Mouse (Mus musculus): ENCODE measurements around the gene Olfr557. TPM values are rescaled to one million over a fixed set of nuclear protein-coding genes. Genes with fewer than 3 reads are reported as not detected.

Gene Olfr557
- under 1 TPM in 1 of 2 experiments, not detected in 1; 0.25 TPM for total RNA-seq (2021)

DNA sequence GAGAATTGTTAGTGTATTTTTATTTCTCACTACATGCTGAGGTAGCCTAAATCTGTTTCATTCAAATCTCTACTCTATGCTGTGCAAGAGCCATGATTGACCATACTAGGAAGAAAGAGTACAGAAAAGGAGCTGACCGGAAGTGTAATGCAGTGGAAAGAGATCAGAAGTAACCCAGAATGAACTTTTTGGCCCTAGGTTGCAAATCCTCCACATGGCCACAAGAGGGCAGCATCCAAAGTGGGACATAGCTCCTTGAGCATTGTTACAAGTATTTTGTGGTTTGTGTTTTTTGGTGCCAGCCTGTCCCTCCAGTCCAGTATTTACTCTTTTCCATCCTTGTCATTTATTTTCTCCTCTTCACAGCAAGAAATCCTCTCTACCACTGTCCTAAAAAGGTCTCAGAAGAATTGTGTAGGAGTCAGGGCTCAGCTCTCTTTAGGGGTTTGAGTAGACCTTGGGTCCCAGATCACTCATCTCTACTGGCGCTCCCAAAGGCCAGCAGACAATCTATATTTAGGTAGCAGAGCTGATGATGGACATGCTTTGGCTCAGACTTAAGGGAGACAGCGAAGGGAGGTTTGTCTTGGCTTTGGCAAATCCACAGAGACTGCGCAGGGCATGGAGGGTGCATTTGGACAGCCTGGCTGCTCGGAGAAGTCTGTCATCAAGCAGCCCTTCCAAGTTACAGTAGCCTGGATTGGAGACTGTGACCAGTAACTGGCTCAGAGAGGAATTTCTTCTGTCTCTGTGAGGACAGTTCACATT is at the start of gene Olfr557:
Gene Olfr557, plus strand, starts transcription at position 553 of the 768 bp plus-strand sequence.
- no peak for DNase-seq (ENCODE audit: low spot score in 2 of 2)
- intact Hi-C loops (cut with DNase I), result loop anchor here (2.0 to 10.0 kb wide), 2 partner anchors 181 to 223 kb away; no protein-coding TSS in a partner anchor

DNA sequence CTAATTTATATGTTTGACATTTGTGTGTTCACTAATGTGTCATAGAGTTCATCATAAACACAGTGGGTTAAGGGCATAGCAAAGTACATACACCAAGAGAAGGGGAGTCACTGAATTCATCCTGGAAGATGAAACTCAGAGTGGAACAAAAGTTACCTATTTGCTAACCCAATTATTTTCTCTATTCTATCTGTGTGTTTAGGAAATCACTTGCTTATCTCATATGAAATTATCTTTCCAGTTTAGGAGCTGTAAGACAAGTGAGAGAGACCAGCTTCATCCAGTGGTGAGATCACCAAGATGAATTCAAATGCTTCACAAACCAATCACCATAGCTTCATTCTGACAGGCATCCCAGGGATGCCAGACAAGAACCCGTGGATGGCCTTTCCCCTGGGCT is 37.2 kb upstream of the Olfr557 start, which contains the start of gene Olfr555:
Gene Olfr555, plus strand, starts transcription at position 301 of the 400 bp plus-strand sequence.
- intact Hi-C loops (cut with DNase I), result no loop called here
- no peak for DNase-seq (ENCODE audit: low spot score in 2 of 2)

DNA sequence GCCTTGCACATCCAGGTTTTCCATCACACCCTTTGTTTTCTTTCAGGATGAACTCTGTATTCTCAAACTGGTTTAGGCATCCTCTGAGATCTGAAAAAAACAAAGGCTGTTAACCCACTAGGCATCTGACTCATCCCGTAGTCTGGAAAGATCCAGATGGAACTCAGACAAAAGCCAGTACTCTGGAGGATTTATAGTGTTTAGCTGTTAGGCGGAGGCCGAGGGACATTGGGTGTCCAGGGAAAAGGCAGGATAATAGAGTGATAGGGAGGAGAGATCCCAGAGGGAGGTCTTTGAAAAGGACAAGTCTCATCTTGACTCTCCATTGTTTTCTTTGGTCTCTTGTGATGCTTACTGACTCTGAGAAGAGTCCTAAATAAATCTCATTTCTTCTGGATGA is 31.1 kb upstream of the Olfr557 start, which contains the start of gene Olfr556:
Gene Olfr556, plus strand, starts transcription at position 301 of the 400 bp plus-strand sequence.
- DNase-seq (ENCODE audit: low spot score in 2 of 2), result no peak
- intact Hi-C loops (cut with DNase I), result loop anchor here (10.0 kb wide), 1 partner anchor 250 kb away; the partner anchor contains the start of gene Olfr571

DNA sequence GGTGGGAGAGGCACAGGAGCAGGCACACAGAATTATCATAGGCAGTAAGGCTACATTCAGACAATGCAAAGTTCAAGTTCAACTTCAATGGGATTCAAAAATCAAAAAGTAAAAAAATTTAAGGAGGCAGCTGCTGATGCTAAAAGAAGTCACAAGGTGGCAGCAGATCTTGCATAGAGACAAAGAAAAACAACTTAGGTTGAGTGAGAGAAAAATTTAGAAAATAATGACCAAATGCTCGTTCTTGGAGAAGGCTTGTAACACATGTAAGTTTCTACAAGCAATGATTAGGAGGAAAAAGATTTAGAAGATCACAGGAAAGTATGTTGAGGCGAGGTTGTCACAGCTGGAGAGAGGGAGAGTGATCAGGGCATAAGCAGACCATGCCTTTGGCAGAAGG is 30.3 kb upstream of the Olfr557 start:
- DNase-seq (ENCODE audit: low spot score in 2 of 2), result no peak
- intact Hi-C loops (cut with DNase I), result loop anchor here (5.0 to 10.0 kb wide), 2 partner anchors 249 to 1207 kb away; partner anchors contain the start of gene Olfr571

DNA sequence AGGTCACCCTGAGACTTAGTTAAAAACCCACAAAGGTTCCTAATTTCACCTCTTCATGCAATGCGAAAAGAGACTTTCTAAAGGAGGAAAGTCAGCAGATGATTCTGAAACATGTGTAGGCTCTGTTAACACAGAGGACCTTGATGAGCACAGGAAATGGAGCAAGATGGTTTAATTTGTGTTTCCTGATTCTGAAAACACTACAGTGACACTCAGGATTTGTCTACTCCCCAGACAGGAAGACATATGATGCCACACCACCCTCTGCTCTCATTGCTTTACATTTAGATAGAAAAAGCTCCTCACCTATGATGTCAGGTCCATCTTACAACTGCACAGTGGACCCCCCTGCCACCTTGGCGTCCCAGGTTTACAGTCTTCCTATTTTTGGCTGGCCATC is 19.5 kb upstream of the Olfr557 start:
- intact Hi-C loops (cut with DNase I), result no loop called here
- no peak for DNase-seq (ENCODE audit: low spot score in 2 of 2)

DNA sequence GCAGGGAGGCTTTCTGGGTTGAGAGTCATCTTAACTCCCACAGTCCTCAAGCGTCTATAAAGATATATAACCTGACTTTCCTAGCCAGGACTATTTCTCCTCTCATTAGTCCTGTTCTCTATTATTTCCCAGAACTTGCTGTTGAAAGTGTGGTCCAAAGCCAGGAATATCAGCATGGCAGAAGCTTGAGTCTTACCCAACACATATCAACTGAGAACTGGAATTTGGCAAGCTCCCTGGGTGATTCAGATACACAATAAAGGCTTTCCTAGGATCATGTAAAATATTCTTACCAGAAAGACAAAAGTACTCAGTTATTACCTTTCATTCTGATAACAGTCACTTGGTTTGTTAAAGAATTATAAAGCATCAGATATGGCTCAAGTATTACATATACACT is 13.8 kb upstream of the Olfr557 start:
- DNase-seq (ENCODE audit: low spot score in 2 of 2), result no peak
- intact Hi-C loops (cut with DNase I), result no loop called here

DNA sequence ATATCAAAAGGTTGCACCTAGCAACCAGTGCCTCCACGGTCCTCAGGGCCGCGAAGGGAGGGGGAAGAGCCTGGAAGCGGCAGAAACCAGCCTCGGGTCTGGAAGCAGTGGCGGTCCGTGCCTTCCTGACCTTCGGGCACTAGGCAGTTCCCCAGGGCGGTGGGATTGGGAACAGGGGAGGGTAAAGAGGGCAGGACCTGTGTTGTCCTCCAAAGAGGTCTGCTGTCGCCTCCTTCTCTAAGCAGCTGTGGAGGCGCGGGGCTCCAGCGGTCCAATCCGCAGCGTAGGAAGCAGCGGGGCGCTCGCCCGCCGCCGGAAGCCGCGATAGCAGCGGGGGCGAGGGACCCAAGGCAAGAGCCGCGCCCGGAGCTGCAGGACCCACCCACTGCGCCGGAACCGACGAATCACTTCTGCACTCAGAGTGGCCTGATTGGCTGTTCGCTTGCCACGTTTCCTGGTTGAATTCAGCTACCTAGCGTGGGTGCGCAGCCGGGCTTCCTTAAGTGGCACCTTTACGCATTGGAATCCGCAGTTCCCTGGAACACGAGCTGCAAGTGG is 8.7 kb upstream of the Olfr557 start, which contains the start of gene Trim68:
Gene Trim68, minus strand, starts transcription at position 384 of the 558 bp plus-strand sequence.
- intact Hi-C loops (cut with DNase I), result no loop called here

DNA sequence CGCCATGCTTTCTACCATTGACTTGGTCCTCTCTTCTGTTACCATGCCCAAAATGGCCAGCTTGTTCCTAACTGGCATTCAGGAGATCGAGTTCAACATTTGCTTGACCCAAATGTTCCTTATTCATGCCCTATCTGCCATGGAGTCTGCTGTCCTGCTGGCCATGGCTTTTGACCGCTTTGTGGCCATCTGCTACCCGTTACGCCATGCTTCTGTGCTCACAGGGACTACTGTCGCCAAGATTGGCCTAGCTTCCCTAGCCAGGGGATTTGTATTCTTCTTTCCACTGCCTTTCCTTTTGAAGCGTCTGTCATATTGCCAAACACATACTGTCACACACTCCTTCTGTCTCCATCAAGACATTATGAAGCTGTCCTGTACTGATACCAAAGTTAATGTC is 2.8 kb downstream of the Olfr557 start:
- no peak for DNase-seq (ENCODE audit: low spot score in 2 of 2)
- intact Hi-C loops (cut with DNase I), result loop anchor here (10.0 kb wide), 1 partner anchor 184 kb away; no protein-coding TSS in a partner anchor

More for the DNA sequence above, 8.7 kb upstream of the Olfr557 start, which contains the start of gene Trim68:
- DNase-seq (ENCODE audit: low spot score in 2 of 2), result peak; percentile 87 to 90

DNA sequence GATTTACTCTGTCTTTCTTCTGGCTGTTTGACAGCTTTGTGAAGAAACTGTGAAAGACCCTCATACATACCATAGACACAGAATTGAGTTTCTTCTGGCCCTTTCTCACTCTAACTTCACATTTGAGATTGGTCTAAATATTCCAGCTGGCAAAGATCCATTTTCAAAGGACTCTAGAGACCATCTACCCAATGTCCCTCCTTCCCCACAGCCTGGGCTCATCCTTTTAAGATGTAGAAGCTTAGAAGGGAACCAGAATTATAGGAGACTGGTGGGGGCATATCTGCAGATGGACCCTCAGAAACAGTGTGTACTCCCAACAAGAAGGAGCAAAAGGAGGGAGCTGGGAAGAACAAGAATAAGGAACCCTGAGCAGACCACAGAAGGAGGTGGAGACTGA is 6.2 kb downstream of the Olfr557 start, which contains the start of gene Olfr558:
Gene Olfr558, plus strand, starts transcription at position 301 of the 400 bp plus-strand sequence.
- intact Hi-C loops (cut with DNase I), result no loop called here
- DNase-seq (ENCODE audit: low spot score in 2 of 2), result no peak

DNA sequence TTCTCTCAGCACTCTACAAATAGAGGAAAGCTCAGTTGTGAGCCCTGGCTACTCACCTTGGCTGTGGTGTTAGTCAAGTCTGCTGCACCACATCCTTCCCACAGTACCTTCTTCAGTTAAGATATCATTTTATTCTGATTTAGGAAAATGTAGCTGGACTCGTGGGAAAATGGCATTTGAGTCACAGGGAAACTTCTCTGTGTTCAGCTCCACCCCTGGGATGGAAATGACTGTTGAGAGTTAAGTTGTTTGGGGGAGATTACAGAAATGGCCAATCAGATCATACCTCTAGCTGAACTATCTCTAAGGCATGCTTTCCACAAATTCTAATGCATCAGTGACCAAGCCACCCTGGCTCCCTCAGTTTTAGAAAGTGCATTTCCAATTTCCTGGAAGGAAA is 23.3 kb downstream of the Olfr557 start, which contains the start of gene Olfr33:
Gene Olfr33, minus strand, starts transcription at position 101 of the 400 bp plus-strand sequence.
- no peak for DNase-seq (ENCODE audit: low spot score in 2 of 2)
- intact Hi-C loops (cut with DNase I), result no loop called here

DNA sequence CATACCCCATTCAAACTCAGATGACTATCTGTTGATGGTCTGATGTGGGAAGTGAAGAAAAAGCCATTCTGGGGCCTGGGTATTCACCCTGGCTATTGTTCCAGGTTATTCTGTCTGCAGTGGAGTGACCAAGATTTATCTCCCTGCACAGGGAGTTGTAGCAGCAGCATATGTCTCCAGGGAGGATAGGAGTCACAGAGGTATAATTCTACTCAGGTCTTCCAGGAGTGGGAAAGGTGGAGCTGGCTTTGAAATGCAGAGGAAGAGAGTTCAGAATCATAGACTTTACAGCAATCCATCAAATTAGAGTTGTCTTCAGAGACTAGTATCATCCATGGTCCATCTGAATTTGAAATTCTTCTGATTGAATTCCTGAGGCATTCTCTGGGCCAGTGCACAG is 31.7 kb downstream of the Olfr557 start, which contains the start of gene Olfr559:
Gene Olfr559, minus strand, starts transcription at position 101 of the 400 bp plus-strand sequence.
- no peak for DNase-seq (ENCODE audit: low spot score in 2 of 2)
- intact Hi-C loops (cut with DNase I), result no loop called here

DNA sequence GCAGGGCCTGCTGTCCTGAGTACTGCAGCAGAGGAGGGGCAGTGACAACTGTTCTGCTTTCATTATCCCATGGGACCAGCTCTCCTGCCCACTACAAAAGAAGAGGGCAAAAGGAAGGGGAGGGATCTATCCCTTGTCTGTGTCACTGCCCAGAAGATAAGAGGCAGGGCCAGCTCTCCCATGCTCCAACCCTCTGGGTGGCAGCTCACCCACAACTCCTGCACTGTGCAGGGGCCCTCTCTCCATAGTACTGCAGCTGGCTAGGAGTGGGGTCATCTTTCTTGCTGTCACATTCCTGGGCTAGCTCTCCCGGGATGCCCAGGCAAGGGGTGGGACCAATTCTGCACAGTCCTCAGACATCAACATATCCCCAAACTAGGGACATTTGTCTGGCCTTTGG is 38.1 kb downstream of the Olfr557 start:
- intact Hi-C loops (cut with DNase I), result no loop called here
- DNase-seq (ENCODE audit: low spot score in 2 of 2), result no peak

DNA sequence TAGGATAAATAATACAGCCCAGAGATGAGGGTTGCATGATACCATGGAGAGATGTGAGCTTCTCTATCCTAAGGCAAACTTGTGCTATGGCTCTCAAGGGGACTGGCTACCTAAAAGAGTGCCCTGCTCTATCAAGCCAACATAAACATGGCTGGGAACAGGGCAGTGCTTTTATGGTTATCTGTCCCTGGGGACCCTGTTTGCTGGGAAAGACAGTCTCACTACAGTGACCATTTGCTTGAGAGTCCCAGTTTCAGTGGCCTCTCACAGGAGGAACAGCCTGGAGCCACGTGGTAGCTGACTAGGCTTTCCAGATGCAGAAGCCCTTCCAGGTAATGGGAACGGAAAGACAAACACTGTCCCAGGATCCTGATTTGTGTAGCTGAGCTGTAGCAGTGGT is 42.0 kb downstream of the Olfr557 start:
- DNase-seq (ENCODE audit: low spot score in 2 of 2), result no peak
- intact Hi-C loops (cut with DNase I), result no loop called here

Other genes with a start within 250 kb of the Olfr557 start
- gene Olfr543, start 214.2 kb upstream of the Olfr557 start, total RNA-seq (2021), result not detected
- not detected for gene Olfr544, start 207.6 kb upstream of the Olfr557 start, total RNA-seq (2021)
- gene Olfr545, start 196.3 kb upstream of the Olfr557 start, total RNA-seq (2021), result not detected
- not detected for gene Olfr547, start 161.2 kb upstream of the Olfr557 start, total RNA-seq (2021)
- not detected for gene Olfr548-ps1, start 155.0 kb upstream of the Olfr557 start, total RNA-seq (2021)
- not detected for gene Olfr549, start 146.0 kb upstream of the Olfr557 start, total RNA-seq (2021)
- gene Trim21, start 130.4 kb upstream of the Olfr557 start, total RNA-seq (2021), result 1 to 10 TPM; 2.0 to 4.3 TPM
- gene Olfr550, start 124.5 kb upstream of the Olfr557 start, total RNA-seq (2021), result under 1 TPM; 0.42 to 0.50 TPM
- not detected for gene Olfr551, start 104.0 kb upstream of the Olfr557 start, total RNA-seq (2021)
- gene Olfr552, start 98.1 kb upstream of the Olfr557 start, total RNA-seq (2021), result under 1 TPM in 1 of 2 experiments, not detected in 1; 0.27 TPM
- gene Olfr553, start 77.7 kb upstream of the Olfr557 start, total RNA-seq (2021), result not detected
- gene Olfr554, start 57.5 kb upstream of the Olfr557 start, total RNA-seq (2021), result not detected
- gene Olfr555, start 37.1 kb upstream of the Olfr557 start, total RNA-seq (2021), result not detected
- gene Olfr556, start 31.0 kb upstream of the Olfr557 start, total RNA-seq (2021), result not detected
- 1 to 10 TPM; 5.5 to 6.7 TPM for gene Trim68, start 8.6 kb upstream of the Olfr557 start, total RNA-seq (2021)
- under 1 TPM; 0.12 to 0.29 TPM for gene Olfr558, start 6.3 kb downstream of the Olfr557 start, total RNA-seq (2021)
- gene Olfr33, start 23.2 kb downstream of the Olfr557 start, total RNA-seq (2021), result not detected
- gene Olfr559, start 31.6 kb downstream of the Olfr557 start, total RNA-seq (2021), result not detected
- under 1 TPM; 0.27 to 0.54 TPM for gene Olfr560, start 63.5 kb downstream of the Olfr557 start, total RNA-seq (2021)
- under 1 TPM; 0.72 to 0.77 TPM for gene Olfr78, start 63.6 kb downstream of the Olfr557 start, total RNA-seq (2021)
- not detected for gene Olfr561, start 75.3 kb downstream of the Olfr557 start, total RNA-seq (2021)
- not detected for gene Olfr564, start 107.6 kb downstream of the Olfr557 start, total RNA-seq (2021)
- gene Olfr566, start 162.9 kb downstream of the Olfr557 start, total RNA-seq (2021), result not detected
- not detected for gene Olfr568, start 181.2 kb downstream of the Olfr557 start, total RNA-seq (2021)
- gene Olfr569, start 195.0 kb downstream of the Olfr557 start, total RNA-seq (2021), result not detected
- not detected for gene Olfr570, start 198.7 kb downstream of the Olfr557 start, total RNA-seq (2021)
- not detected for gene Olfr571, start 221.6 kb downstream of the Olfr557 start, total RNA-seq (2021)
- gene Olfr572, start 228.5 kb downstream of the Olfr557 start, total RNA-seq (2021), result not detected
- gene Olfr573-ps1, start 246.7 kb downstream of the Olfr557 start, total RNA-seq (2021), result not detected

Measured in left cerebral cortex, postnatal 36 days (tissue).